Mouse (Mus musculus) cerebellum, postnatal 14 days (tissue): ENCODE measurements at regions not wholly inside any gene's neighbourhood (a gene's known extent, or its start where the extent isn't known, plus 50 kb on each side); places are given as distances from the start of the nearest gene placed in this dataset.
A peak's percentile ranks its signal among the peaks of the same experiment; 100 is the strongest.

Experiments
- DNase-seq, 2 experiments: peaks; one replicate each; pipeline ENCODE4 v3.0.0; 2021; ENCODE audit warnings: mixed read lengths in 2 of 2

DNA sequence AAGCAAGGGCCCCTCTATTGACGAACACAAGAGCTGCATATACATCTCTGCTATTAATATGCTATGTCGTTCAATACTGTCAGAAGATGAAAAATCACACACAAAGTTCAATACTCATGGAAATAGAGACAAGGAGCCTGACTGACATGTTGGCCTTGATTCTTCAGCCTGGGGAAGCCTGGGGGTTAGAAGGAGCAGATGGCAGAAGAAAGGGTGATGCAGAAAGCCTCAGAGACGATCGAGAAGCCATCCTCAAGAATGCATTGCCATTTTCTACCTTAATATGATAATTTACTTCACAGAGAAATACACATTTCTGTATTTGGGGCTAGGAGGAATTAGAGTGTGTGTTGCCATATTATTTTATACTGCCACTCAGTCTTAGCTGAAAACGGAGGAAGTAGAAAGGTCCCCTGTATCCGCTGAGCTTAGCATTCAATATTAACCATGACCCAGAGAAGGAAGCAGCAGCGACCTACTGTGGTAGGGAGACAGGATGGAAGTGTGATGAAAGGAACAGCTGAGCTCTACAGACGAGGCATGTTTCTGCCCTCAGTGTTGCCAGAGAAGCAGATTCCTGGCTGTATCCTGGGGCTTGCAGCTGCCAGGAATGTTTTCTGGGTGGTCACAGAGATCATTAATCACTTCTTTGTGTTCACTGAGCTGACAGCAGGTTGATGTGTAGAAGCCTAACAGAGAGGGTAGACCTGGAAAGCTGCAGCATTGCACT is 105.2 kb downstream of the Lrig3 start:
- DNase-seq: peak; percentile 46 to 53

DNA sequence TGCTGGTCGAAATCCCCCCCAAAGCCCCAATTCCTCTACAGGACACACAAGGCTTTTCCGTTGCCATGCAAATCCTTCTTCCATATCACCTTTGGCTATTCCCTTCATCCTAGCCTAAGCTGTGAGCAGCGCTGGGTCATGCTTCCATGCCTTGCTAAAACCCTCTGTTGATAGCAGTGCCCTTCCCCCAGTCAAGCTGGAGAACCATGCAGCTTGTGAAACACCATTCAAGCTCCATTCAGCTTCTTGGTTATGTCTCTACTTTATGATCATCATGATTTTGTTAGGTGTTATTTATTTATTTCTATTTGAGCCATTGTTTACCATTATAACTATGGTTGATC is 105.7 kb downstream of the Lrig3 start:
- DNase-seq: peak in 1 of 2 experiments; percentile 20

DNA sequence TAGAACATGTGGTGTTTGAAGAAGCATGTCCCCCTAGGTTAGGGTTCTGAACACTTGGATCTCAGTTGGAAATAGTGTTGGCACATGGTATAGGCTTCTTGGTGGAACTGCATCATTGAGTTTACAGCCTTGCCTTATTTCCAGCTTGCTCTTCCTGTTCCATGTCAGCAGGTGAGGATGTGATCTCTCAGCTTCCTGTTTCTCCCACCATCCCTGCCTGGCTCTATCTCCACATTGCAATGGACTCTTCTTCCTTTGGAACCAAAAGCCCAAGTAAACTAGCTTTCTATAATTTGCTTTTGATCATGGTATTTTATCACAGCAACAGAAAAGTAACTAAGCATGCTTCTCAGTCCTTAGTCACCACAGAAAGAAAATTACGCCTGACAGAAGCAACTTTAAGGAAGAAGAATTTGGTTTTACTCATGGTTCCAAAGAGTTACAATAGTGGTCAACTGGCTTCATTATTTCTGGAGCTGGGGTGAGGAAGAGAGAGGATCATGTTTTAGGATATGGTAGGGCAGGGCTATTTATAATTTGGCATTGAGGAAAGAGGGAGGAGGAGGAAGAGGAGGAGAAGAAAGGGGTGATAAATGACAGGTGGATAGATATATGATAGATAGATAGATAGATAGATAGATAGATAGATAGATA is 111.5 kb downstream of the Lrig3 start:
- no peak for DNase-seq

DNA sequence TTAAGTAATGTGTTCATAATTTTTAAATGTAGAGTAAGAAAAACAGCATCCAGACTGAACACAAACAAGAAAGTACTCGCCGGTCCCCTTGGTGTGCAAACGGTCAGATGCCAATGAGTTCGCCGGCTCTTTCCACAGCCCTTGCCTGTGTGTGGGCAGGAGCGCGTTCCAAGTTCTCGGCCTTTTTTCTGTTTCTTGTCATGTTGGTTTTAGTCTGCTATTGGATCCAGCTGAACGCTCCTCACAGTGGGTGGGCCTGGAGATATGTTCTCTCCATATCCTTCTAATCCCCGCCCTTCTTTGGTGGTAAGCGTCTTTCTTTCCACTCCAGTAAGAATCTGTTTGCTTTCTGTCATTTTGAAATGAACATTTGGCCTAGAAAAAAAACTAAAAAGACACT is 116.6 kb downstream of the Lrig3 start:
- DNase-seq: peak; percentile 50 to 58

DNA sequence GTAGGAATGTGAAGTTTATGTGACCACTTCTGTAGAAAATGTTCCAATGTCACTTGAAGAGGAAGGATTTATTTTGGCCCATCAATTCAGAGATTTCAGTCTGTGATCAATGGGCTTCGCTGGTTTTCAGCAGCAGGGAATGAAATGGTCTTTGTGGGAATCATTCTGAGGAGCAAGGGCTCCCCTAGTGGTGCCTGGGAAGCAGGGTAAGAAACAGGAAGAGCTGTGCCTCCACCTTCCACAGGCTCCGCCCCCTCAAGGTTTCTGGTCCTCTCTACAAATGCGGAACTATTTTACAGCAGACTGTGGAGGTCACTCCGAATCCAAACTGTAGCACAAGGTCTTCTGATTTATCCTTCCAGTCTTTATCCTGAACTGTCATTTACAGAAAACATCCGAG is 120.7 kb downstream of the Lrig3 start:
- no peak for DNase-seq

DNA sequence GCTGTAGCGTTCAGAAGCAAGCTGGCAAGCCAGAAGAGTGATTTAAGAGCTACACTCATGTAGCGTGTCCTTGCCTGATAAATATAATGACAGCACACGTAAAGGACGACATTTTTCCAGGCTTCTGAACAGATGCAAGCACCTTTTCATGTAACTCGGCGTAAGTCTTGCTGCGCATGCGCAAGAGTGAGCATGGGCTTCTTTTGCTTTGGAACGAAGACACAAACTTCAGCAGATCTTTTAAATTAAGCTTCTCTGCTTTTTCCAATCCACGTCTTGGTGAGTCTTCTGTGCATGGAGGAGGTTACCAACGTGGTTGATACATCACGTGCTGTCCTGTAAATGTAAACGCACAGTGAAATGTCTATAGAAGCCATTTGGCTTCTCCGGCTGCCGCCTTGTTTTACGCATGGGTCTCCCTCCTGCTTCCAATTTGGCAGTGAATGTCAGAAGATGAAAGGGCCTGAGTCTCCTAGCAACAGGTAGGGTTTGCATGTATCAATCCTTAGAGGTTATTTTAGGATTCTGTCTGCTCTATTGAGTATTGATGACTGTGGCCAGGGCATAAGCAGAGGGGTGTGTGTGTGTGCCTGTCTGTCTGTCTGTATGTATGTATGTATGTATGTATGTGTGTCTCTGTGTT is 128.4 kb downstream of the Lrig3 start:
- no peak for DNase-seq

DNA sequence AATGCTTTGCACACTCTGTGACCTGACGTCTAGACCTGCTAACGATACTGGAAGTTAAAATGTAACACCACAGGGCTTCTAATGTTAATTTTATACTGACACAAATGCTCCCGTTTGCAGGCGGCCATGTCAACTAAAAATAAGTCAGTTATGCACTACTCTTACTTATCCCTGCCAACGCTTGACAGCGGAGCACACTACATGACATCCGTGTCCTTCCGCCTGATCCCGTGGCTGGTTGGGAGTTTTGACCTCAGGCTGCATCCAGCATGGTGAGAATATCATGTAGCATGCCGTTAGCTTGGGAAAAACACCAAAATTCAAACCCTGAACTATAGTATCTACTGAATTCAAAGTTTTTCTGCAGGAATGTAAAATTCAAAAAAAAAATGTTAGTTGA is 131.9 kb downstream of the Lrig3 start:
- DNase-seq: no peak

DNA sequence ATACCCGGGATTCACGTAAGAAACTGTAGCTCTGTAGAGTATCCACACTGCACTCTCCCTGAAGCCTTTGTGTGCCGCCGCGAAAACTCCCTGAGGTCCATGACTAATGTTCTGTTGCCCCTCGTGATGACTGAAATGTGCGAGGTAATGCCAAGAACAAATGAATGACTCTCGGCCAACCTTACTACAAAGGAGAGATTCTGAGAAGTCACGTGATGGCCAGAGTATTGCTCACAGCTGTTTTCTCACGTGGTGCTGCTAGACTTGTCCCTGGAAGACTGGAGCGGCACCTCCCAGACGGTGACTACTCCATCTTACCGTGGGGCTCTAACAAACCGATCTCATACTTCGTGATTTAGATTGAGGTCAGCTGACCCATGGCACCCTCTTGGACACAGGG is 136.9 kb downstream of the Lrig3 start:
- DNase-seq: no peak

DNA sequence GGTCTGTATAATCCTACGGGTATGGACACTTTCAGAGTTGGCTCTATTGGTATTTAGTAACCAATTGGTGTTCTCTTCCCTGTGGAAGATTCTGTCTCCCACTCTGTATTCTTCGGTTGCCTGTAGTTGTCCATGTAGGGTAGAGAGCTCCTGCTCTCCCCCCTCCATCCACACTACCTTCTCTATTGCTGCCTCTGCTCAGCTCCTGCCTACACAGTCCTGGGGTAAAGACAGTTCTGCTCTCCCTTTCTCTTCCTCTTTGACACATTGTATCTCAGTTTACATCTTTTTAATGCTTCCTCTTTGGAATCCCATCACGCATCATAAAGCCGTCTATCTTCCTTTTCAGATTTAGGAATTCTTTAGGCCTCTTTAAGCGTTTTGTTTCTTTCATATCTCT is 147.1 kb downstream of the Lrig3 start:
- DNase-seq: no peak

DNA sequence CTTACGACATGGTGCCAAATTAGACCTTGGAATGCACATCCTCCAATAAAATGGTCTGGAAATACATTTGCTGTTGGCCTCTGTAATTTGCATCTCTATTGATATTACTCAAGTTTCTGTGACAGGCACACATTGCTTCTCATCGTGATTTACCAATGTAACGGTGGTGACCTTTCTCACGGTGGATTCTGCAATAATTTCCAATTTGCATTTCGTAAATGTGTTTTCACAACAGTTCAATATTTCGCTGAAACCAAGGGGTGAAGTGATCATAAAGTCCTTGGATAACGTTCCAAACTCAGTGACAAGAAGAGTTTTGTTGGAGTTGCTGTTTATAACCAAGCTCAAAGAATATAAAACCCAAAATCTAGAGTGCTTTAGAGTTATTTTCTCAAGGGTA is 149.4 kb downstream of the Lrig3 start:
- DNase-seq: no peak

DNA sequence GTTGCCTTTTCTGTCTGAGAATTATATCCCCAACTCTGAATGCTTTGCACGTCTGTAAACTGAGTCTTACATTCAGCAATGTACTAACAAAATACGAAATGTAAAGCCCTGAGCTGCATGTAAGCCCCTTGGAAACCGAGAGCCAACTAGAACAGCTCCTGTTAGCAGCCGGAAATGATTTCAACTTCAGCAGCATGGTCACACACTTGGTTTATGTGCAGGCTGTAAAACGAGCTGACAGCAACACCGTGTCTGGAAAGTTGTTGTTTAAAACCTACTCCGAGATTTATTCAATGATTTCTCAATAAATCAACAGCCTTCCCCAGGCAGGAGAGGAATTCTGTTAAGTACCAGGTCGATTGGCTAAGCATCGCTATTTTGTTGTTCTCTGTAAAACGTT is 155.7 kb downstream of the Lrig3 start:
- no peak for DNase-seq

DNA sequence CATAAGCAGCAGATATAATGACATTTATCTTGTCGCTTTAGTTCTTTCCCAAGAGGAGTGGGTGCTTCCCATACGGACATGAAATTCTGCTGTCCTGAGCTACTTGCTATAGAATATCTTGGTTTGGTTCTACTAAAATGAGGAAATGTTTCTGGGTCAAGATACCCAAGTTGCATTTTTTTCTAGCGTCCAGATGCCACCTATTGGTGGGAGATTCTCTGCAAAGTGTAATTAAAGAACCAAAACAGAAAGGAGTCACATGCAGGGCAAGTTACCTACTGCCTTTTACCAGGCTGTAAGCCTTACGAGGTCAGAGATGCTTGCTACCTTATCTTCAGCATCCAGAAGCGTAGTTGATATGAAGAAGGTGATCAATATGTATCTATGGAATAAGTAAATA is 156.5 kb downstream of the Lrig3 start:
- DNase-seq: peak in 1 of 2 experiments; percentile 1

DNA sequence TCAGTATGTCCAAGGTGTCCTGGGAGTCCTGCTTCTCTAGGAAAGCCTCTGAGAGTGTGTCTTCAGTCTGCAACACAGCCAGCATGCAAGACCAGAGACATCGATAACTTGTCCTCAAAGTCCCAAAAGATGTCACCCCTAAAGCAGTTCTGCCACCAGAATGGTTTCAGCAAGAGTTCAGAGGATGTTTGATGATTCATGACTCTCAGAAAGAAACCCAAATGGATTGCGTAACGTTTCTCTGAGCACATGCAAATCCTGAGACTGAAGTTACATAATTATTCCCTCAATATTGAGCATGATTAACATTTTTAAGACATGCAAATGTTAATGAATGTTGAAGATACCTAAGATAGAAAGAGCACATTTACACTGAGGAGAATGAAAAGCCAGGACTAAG is 167.2 kb downstream of the Lrig3 start:
- no peak for DNase-seq

DNA sequence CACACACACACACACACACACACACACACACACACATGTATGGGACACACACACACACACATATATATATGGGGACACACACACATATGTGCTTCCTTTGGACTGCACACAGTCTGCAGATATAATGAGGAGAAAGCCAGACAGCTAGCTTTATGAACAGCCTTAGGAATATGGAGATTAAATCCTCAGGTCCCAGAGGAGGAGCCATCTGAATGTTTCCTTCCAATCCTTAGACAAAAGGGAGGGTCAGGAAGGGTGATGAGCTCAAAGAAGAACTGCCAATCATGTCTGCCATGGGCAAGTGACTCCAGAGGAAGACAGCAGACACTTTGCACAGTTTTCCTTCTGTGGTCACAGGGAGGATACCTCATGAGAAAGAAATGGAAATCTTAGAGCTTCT is 168.0 kb downstream of the Lrig3 start:
- DNase-seq: no peak

DNA sequence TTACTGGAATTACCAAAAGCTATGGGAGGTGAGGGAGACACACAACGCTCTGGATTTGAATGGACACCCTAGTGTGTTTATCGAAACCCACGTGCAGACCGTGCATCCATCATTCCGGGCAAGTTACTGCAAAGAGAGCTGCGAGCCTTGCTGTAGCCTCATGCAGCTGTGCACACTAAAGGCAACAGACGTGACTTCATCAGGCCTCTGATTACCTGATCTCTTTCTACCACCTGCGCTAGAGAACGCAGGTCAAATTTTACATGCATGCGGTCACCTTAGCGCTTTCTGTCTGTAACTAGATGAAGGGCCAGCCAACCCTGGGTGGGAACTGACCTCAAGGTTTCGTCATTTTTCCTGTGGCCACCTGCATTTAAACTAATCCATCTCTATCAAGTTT is 172.6 kb downstream of the Lrig3 start:
- DNase-seq: no peak

DNA sequence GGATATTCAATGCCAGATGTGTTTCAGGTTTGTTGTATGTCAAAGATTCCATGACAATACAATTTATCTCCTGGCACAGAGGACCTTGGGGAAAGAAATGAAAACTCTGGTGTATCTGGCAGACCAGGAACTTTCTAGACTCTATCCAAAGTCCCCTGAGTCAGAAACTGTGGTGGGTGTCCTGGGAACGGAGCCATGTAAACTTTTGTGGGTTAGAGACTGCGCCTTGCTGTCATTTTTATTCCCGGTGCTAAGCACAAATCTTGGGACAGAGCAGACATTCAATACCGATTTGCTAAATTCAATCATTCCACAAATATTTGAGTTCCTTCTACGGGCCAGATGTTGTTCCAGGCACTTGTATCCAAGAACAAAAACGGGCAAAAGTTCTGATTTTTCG is 175.6 kb downstream of the Lrig3 start:
- DNase-seq: no peak

DNA sequence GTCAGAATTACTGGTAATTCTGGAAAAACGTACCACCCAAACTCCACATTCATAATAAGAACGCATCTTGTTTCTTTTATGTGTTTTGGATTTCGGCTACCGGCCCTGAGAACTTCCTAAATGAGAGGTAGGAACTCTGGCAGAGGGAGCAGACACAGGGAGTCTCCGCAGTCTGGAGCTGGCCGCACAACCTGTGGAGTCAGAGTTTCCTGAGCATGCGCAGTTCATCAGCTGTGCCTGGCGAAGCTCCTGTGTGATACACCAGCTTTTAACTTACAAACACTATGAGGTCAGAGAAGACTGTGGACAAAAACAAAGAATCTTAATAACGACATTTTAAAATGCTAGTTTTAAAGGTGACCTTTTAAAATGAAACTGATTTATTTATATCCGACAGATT is 177.9 kb downstream of the Lrig3 start:
- DNase-seq: peak in 1 of 2 experiments; percentile 20

DNA sequence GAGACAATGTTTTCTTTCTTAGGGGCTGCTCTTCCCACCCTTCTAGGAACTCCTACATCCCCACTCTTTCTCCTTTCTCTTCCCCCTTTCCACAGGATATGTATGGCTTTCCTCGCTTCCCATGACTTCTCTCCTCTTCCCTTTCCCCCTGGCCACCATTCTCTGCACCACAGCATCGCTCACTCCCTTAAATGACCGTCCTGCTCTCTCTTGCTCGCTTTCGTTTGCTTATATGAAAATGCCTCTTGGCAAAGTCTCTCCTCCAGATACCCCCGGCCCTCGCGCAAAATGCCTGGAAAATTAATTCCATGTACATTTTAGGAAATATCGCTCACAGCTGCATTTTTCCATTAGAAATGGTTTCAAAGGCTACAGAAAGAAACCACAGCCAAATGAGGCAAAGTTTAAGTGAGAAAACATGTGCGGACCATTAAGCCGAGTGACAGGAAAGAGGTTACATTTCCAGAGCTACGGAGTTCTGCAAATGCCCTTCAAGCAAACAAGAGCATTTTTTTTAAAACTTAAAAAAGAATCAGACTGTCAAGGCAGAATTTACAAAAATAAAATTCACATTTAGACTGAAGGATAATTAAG is 178.7 kb downstream of the Lrig3 start:
- no peak for DNase-seq

DNA sequence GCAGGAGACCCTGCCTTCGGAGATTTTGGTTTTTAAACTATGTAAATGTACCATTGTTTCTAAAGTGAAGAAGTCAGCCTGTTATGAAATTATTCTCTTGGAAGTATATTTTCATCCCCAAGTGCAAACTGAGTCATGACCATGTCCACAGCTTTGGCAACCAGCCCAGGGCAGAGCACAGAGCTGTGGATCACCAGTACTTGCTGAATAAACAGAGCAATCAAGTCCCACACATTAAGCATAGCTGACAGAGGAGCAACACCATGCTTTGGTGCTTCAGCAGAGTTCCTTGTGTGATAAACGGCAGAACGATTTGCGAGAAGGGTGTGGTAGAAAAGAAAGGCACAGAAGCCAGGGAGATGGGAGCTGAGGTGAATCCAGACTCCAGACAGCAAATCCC is 191.3 kb downstream of the Lrig3 start:
- DNase-seq: no peak

DNA sequence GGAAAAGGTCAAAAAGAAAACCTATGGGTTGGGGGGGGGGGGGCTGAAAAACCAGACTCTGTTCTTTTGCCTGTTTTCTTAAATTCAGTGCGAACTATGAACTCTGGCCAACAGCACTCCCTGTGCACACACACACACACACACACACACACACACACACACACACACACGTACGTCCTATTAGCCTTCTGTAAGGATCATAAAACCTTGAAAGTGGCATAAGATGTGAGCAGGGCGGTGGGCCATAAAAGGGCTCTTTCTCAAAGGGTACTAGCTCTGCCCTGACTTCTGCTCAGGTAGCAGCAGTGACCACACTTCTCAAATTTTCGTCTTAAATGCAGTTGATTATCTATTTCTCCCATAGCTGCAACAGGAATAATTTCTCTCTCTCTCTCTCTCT is 199.2 kb downstream of the Lrig3 start:
- no peak for DNase-seq

DNA sequence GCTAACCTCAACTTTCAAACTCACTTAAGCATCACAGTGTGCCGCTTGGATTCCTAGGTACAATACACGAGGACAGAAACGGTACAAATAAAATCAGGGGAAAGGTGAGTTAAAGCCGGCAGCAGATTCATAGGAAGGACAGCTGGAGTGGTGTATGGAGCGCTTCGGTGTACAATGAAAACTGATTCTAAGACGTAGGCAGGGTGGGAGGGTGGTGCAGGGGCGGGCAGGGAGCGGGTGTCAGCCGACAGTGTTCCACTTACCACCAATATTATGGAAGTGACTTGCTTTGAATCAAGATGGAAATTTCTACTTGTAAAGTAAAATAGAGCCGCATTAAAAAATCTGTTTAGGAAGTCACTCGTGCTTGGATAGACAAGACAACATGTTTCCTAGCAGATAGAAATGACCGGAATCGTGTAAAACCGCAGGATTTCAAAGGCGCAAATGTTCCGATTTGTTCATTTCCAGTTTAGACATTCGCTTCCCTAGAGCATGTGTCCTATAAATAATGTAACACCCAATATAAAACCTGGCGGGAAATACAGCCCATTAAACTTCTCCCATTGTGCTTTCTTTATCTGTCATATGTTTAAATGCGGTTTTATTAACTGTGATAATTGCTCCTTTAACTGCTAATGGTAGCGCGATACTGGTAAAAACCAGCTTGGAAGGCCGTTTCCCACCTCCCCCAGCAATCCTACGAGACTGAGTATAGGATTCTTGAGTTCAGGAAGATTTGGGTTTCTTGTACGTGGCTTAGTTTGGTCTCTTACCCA is 203.3 kb downstream of the Lrig3 start:
- no peak for DNase-seq

DNA sequence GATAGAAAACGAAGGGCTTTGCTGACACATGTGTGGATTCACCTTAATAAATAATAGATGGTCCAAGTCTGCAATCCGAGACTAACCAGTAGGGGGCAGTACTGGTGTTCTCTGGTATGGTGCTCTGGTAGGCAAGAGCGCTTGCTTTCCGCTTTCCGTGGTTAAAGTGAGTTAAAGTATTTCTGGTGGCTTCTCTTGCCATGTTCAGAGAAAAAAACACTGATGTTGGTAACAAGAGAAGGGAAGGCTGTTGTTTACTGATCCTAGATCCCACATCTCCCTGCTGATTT is 203.9 kb downstream of the Lrig3 start:
- peak; percentile 24 to 45 for DNase-seq

DNA sequence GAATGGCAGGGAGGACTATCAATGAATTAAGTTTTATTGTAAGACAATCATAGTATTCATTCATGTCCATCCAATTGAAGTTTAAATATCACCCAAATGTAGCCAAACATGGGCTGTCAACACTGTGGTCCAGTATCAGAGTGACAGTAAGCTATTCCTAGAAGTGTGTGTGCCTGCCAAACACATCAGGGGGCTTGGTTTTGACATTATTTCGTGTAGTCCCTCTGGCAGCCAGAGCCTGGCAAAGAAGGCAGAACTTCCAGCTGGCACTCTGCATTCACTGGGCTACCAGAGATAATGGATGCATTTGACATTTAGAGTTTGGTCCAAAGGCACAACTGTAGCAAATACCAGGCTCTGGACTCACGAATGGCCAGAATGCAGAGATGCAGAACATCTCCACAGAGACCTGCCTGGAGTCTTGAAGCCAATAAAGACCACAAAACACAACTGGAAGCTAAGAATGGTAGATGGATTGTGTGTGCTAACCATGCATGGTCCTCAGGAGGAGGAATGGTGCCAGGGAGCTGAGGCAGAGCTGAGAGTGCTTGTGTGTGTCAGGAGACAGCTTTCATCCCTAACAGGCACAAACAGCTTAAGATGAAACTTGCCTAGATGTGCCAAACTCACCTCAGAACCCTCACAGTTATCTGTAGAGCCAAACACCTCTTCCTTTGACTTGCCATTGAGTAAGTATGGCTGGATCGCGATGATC is 210.9 kb downstream of the Lrig3 start:
- DNase-seq: peak; percentile 92
